Mouse (Mus musculus): ENCODE measurements around the gene Krtdap.
"Not testable (repeated sequence)": the region's sequence is repeated elsewhere in the genome, so short reads cannot be mapped to it uniquely, and the experiment has no call there.

The Krtdap gene

GRCm38 (mm10) chr7:30787377-30788022 is at the start of gene Krtdap:
Gene Krtdap, plus strand, starts transcription at chr7:30787896.
- no peak for DNase-seq (ENCODE audit: low spot score)

GRCm38 (mm10) chr7:30742570-30742969 is 45.1 kb upstream of the Krtdap start:
- DNase-seq (ENCODE audit: low spot score): not testable (repeated sequence)

GRCm38 (mm10) chr7:30743617-30744016 is 44.1 kb upstream of the Krtdap start, which contains the start of gene Gapdhs:
Gene Gapdhs, minus strand, starts transcription at chr7:30743681.
- DNase-seq (ENCODE audit: low spot score): not testable (repeated sequence)

GRCm38 (mm10) chr7:30744022-30744598 is 43.6 kb upstream of the Krtdap start:
- DNase-seq (ENCODE audit: low spot score): no peak

GRCm38 (mm10) chr7:30747525-30748204 is 40.0 kb upstream of the Krtdap start:
- DNase-seq (ENCODE audit: low spot score): no peak

GRCm38 (mm10) chr7:30749824-30750606 is 37.7 kb upstream of the Krtdap start:
- no peak for DNase-seq (ENCODE audit: low spot score)

- no peak for DNase-seq (ENCODE audit: low spot score)
Measured at GRCm38 (mm10) chr7:30751086-30751669, 36.5 kb upstream of the Krtdap start, which contains the start of gene Sbsn. Gene Sbsn, plus strand, starts transcription at chr7:30751471.

GRCm38 (mm10) chr7:30757001-30757400 is 30.7 kb upstream of the Krtdap start:
- no peak for DNase-seq (ENCODE audit: low spot score)

- peak; percentile 60 for DNase-seq (ENCODE audit: low spot score)
Measured at GRCm38 (mm10) chr7:30758853-30759252, 28.8 kb upstream of the Krtdap start.

GRCm38 (mm10) chr7:30761769-30762352 is 25.8 kb upstream of the Krtdap start:
- no peak for DNase-seq (ENCODE audit: low spot score)

GRCm38 (mm10) chr7:30763456-30763855 is 24.2 kb upstream of the Krtdap start, which contains the start of gene Dmkn:
Gene Dmkn, plus strand, starts transcription at chr7:30763756.
- DNase-seq (ENCODE audit: low spot score): no peak

GRCm38 (mm10) chr7:30765173-30765572 is 22.5 kb upstream of the Krtdap start:
- DNase-seq (ENCODE audit: low spot score): peak; percentile 19

- DNase-seq (ENCODE audit: low spot score): no peak
Measured at GRCm38 (mm10) chr7:30766408-30766807, 21.3 kb upstream of the Krtdap start.

- no peak for DNase-seq (ENCODE audit: low spot score)
Measured at GRCm38 (mm10) chr7:30769236-30769635, 18.5 kb upstream of the Krtdap start.

- no peak for DNase-seq (ENCODE audit: low spot score)
Measured at GRCm38 (mm10) chr7:30776104-30776503, 11.6 kb upstream of the Krtdap start.

GRCm38 (mm10) chr7:30777081-30777579 is 10.6 kb upstream of the Krtdap start:
- DNase-seq (ENCODE audit: low spot score): no peak

- no peak for DNase-seq (ENCODE audit: low spot score)
Measured at GRCm38 (mm10) chr7:30777911-30778310, 9.8 kb upstream of the Krtdap start.

GRCm38 (mm10) chr7:30781792-30782191 is 5.9 kb upstream of the Krtdap start:
- no peak for DNase-seq (ENCODE audit: low spot score)

- no peak for DNase-seq (ENCODE audit: low spot score)
Measured at GRCm38 (mm10) chr7:30782658-30783057, 5.0 kb upstream of the Krtdap start.

- no peak for DNase-seq (ENCODE audit: low spot score)
Measured at GRCm38 (mm10) chr7:30785154-30785553, 2.5 kb upstream of the Krtdap start.

Data from embryo, embryonic 10.5 days (tissue).